Mouse (Mus musculus) heart, adult 8-10 months (tissue): ENCODE data around the gene Amn1. TPM values are rescaled to one million over a fixed set of nuclear protein-coding genes. Genes with fewer than 3 reads are reported as not detected.

Experiments used
- DNase-seq: peaks from one replicate; pipeline ENCODE4 v3.0.0; 2022; ENCODE audit warnings: low spot score
- total RNA-seq, 4 experiments: library from RNA; stranded (reverse); gene quantifications; 2 replicates each; pipeline ENCODE4 v1.2.4; 2022

Amn1 gene
- total RNA-seq, 4 experiments from 2014 or later, result 16.9 to 17.8 (median 17.6) TPM

DNA sequence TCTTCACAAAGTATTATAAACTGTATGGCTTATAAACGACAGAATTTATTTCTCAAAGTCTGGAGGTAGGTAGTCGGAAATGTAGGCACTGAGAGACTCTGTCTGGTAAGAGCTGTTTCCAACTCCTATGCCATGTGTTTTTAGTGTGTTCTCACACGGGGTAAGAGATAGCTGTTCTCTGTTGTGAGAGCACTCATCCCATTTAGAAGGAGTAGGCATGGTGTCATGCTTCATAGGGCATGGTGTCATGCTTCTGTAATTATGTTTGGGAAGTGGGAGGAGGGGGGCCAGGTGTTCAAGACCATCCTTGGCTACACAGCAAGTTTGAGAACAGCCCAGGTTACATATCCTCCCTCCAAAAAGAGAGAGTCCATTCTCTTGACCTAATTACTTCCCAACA lies 80.9 kb downstream of the Amn1 start:
- no peak for DNase-seq

Other genes with a start within 250 kb of the Amn1 start
- gene Sinhcaf, start 242.2 kb downstream of the Amn1 start, total RNA-seq, result 1 to 10 TPM; 2.7 to 4.9 (median 4.2) TPM
- gene Dennd5b, start 87.0 kb downstream of the Amn1 start, total RNA-seq, result 10 to 100 TPM; 14.9 to 20.7 (median 17.2) TPM
- not detected for gene Gm10203, start 58.5 kb downstream of the Amn1 start, total RNA-seq
- 10 to 100 TPM; 22.4 to 38.4 (median 26.6) TPM for gene Etfbkmt, start 48.9 kb downstream of the Amn1 start, total RNA-seq
- 10 to 100 TPM; 20.2 to 45.4 (median 29.3) TPM for gene Resf1, start 120.7 kb upstream of the Amn1 start, total RNA-seq
- 1 to 10 TPM; 4.0 to 8.2 (median 4.6) TPM for gene Bicd1, start 220.2 kb upstream of the Amn1 start, total RNA-seq